Mouse (Mus musculus) adrenal gland, postnatal 4 days (tissue): ENCODE results near the gene Asb18. TPM values are rescaled to one million over a fixed set of nuclear protein-coding genes. Genes with fewer than 3 reads are reported as not detected.

ENCODE experiments used
- DNase-seq, 2 experiments: peaks; one replicate each; pipeline ENCODE4 v3.0.0; 2021 to 2022; ENCODE audit warnings: low spot score in 2 of 2, mixed read lengths in 2 of 2
- total RNA-seq, 2 experiments: library from RNA; stranded (reverse); gene quantifications; 2 replicates each; pipeline ENCODE4 v1.2.3; 2021

Asb18 gene
- total RNA-seq, 2 experiments from 2014 or later, result 0.28 TPM; not detected in 1

DNA sequence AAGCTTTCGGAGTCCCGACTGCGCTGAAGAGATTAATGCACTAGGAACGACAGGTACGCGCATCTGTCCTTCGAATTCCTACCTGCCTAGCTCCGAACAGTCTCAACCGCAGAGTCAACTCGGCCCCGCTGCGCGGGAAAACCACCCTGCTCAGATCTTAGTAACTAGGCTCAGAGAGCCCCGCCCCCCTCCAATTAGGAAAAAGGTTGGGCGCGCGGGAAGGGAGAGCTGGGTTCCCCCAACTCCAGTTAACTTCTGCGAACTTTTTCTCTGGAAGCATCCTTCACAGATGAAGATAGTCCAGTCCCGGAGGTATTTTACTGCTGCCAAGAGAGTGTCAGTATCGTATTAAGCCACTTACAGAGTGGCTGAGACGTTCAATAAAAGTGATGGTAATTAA, 80.7 kb downstream of the Asb18 start:
- no peak for DNase-seq

DNA sequence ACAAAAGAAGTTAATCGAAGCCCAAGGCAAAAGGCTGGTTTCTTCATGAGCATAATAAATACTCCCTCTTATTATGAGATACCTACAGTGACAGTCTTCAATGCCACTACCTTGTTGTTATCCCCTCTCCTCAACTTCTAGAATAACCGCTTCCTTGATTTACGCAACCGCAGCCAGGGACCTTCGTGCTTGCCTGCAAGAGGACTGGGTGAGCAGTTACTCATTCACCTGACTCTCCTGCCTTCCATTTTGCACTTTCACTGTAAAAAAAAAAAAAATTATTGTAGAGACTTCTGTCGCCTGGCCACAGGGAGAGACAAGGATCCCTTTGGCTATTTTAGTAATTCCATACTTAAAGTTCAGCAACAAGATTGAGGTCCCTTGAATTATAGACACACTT, 81.4 kb downstream of the Asb18 start:
- DNase-seq, result no peak

DNA sequence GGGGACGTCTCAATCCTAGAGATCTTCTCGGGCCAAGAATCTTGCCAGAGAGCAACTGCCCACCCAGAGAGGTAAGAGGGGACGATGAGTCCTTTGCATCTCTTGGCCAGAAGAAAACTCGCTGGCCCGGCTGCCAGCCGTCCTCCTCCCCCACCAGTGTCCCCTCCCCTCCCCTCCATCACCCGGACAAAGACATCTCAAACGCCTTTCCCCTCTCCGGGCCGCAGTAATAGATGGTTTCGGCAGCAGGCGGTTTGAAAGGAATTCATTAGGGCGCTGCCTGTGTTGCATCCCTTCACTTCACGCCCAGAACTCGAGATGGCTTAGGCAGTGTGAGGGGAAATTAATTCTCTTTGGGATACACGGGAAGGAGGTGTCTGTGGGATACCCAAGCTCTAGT, 81.8 kb downstream of the Asb18 start:
- no peak for DNase-seq

DNA sequence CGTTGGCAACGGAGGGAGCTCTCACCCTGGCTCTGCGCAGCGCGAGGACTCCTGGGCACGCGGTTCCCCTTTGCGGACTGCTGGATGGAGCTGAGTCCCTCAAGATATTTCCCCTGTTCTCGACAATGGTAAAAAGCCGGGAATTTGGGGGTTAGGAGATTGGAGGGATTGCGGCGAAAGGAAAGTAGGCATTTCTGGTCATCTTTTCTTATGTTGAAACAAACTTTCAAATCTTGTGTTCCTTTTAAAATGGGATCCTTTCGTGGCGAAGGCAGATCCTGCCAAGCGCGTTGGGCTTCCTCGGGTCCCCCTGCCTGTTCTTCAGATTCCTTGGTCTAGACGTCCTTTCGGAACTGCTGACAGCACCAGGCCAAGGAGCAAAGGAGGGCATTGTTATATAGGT, 82.4 kb downstream of the Asb18 start:
- DNase-seq, result no peak

DNA sequence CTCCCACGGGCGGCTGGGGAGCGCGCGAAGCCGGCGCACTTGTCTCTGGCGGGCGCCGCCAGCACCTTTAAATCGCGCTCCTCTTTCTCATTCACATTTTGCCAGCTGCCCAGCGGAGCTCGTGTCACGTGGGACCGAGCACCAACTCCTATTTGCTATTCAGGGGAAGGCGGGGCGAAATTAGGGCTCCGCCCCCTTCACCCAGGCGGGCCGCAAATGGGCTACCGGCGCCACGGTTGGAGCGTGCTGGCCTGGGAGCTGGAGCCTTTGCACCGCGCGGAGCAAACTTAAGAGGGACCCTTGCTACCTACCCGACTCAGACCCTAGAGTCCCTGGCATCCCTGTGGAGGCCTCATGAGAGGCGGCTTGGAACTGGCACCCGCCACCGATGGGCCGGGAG, 83.3 kb downstream of the Asb18 start, which contains the start of gene Gbx2:
Gbx2 (minus strand) TSS at position 60 of the 400 bp plus-strand sequence.
- no peak for DNase-seq

DNA sequence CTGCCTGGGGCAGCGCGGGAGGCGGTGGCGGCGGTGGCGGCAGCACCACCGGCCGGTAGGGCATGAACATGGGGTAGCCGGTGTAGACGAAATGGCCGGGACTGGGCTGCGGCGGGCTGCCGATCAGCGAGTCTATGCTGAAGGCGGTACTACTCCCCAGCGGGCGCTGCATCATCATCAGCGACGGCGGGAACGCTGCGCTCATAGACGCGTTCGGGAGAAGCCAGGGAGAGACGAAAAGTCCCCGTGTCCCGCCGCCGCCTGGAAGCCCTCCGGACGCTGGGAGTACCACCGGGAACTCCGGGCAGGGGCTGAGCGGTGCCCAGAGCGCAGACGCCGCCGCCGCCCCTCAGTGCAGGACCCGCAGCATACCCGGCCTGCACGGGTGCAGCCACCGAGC, 83.9 kb downstream of the Asb18 start:
- no peak for DNase-seq

DNA sequence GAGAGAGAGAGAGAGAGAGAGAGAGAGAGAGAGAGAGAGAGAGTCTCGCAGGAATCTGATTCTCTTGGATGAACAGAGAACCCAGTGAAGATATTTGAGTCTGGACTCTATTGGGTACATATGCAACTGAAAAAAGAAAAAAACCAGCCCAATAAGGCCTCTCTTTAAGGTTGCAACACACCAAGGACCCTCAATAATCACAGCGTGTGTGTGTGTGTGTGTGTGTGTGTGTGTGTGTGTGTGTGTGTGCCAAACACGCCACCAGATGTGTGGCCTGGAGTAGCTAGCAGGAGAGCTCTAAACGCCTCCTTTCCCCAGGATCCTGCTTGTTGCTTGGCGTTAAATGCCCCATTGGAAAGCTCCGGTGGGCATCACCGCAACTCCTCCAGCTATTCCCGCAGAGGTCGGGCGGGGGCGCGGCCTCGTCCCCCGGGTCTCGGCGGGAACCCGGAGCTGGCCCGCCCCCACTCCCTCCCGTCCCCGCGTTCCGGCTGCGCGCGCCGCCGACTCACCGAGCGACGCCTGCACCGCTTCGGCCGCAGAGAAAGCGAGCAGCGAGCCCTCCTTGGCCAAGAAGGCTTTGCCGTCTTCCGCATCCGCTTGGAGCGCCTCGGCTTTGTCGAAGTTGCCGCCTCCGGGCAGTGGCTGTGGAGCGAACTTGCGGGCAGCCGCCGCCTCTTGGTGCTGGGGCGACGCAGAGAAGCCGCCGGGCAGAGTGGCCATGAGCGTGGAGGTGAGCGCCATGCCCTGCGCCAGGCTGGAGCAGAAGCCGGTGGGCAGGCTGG, 84.6 kb downstream of the Asb18 start:
- no peak for DNase-seq

DNA sequence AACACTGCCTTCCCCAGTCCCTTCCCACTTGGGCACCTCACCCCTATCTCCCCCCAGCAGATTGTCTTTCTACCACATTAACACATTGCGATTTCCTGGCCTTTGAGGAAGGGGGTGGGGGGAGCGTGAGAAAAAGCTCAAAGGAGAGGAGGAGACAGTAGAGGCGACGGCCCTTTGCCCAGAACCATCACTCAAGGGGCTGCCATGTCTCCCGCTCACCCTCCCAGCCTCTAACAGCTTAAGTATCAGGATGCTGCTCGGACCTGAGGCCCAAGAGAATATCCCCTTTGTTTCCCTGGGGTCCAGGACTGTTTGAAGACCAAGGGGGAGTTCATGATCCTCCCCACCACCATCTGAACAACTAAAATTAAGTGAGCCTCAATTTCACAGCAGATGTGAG, 85.3 kb downstream of the Asb18 start:
- DNase-seq, result no peak

DNA sequence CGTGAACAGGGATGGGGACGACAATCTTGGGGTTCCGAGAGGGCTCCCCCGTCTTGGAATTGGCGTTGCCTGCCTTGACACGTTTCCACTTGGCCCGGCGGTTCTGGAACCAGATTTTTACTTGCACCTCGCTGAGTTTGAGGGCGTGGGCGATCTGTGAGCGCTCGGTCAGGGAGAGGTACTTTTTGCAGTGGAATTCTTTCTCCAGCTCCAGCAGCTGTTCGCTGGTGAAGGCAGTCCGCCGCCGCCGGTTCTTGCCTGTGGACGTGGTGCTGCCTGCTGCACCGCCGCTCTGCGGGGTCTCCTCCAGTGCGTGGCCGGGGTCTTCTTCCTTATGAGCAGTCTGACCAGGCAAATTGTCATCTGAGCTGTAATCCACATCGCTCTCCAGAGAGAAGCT, 85.8 kb downstream of the Asb18 start:
- DNase-seq, result no peak

DNA sequence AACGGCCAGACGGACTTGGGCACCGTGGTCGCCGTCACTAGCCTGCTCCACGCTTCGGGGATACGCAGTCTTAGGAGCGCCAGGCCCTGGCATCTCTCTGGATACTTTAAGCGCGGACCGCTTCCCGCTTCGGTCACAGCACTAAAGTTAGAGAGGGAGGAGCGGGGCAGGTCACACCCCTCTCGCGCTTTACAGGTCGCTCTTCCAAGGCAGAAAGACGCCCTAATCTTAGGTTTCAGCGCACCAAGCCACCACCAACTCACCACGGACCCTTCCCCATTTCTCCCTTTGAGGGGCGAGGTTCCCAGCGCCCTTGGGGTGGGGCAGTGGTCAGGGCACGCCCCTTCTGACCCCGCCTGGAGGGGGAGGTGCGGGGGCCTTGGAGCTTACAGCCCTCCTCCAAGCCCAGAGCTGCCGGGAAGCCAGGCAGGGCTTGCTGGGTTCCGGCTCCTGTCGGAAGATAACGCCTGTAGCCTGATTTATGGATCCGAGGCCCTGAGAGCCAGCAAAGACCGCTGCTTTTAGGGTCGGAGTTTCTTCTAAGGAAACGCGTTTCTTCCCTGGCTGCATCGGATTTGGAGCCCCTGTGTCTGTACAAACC, 87.3 kb downstream of the Asb18 start:
- DNase-seq, result no peak

DNA sequence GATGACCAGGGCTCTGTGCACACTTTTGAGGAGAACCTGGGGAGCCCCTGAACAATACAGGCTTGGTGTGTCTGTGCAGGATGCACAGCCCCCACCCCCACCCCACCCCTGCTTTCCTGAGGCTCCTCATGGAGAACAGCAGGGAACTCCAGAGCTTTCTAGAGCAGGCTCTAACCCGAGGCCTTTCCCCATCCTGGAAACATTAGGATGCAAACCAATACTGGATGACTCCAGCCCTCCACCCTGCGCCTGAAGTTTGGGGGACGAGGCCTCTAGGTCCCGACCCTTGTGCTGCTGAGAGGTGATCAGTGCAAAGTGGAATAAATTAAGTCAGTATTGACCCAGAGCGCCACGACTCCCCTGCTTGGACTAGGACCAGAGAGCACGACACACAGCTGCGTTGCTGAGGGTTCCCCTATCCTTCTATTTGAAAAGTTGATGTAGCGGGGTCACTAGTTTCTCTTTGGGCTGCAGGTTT, 87.8 kb downstream of the Asb18 start:
- DNase-seq, result no peak

DNA sequence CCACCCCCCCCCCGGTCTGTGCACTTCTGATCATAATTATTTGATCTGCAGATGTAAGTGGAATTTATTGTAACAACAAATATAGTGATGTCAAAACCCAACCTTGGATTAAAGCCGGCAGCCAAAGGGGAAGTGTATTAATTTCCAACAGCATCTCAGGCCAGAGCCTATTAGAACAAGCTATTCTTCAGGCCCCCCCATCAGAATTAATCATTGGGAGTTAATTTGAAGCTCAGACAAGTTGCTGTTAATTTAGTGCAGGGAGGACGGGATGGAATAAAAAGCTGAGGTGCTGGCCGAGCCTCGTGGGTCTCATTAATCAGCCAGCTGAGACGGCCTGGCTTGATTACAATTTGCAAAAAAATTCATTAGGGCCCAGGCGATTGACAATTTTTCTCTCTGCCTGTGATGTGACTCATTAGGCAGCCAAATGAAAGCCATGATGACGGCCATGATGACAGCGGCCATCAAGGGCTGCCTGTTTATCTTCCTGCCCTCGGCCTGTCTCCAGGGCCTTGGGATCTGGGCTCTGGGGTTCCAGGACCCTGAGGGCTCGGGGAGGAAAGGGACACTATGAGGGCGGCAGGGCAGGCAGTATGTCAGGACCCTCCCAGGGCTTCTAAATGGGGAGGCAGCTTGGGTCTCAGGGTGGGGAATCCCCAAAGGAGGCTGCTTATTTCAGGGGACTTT, 88.8 kb downstream of the Asb18 start:
- DNase-seq, result no peak

DNA sequence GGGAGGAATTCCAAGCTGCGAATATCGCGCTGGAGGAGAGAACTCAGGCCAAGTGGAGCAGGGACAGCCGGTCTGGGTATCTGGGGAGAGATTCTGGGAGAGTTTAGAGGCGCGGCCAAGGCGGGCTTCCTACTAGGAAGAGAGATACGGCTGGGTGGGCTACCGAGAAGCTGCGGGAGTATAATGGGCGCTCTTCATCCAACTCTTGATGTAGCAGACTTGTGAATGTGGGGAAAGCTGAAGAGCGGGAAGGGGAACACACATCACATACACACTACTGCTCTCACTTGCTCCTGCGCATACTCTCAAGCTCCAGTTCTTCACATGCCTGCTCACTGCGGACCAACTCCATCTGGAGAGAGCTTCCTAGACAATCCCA, 90.8 kb downstream of the Asb18 start:
- DNase-seq, result no peak

DNA sequence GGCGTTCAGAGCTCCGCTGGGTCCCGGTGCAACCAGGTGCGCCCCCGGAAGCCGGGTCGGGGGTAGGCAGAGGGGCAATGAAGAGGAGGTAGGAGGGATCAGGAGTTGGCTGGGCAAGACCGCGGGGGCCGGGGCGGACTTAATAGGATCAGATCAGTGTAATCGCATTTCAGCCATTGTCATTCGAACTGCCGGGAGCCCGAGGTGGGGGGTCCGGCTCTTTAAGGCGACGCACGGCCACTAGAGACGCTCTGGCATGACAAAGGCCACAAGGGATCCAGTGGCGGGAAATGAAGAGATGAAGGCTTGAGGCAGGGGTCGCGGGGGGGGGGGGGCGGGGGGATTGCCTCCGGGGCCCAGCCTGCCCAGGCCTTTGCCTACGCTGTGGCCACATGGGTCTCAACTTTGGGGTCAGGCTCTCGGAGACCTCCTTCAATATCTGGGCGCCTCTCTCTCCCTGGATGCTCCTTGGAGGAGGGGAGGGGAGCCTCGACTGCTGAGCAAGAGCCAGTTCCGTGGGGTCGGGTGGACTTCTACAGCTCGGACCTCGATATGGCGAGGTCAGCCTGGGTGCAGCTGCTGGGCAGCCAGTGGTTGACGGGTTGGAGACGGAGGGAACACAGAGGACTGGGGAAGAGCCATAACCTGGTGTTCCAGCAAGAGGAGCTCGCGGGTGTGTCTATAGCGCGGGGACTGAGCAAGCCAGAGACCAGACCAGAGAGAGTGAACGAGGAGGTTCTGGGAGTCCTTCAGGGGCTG, 91.4 kb downstream of the Asb18 start:
- no peak for DNase-seq

DNA sequence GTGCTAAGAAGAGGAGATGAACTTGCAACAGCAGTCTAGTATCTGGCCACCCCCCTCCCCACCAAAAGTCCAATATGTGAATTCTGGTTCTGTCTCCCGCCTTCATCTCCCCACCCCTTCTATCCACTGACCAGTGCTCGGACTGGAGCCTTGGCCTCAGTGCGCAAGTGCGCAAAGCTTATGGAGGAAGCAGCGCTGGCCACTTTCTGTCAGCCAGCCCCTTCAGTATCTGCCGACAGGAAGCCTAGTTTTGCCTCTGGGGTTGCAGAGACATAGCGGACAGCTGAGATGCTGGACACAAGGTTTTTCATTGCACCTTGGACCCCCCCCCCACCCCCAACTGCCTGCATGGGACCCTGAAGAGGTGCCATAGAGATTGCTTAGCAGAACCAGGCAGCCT, 92.2 kb downstream of the Asb18 start:
- DNase-seq, result no peak

DNA sequence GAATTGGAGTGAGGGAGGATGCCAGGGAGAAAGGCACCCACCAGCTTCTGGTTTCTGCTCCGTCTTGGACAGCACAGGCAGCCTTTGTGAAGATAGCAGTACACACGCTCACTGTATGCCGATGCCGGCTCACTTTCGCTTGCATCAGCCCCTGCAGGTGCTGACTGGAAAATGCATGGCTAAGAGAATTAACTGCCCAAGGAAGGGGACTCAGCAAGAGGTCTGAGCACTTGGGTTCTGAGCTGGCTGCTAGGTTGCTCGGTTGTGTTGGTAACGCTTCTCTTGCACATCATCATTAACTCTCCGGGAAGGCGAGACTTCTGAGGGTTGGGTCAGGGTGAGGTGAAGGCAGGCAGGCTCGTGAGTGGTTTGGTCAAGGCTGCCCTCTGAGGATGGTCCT, 92.7 kb downstream of the Asb18 start:
- DNase-seq, result no peak

DNA sequence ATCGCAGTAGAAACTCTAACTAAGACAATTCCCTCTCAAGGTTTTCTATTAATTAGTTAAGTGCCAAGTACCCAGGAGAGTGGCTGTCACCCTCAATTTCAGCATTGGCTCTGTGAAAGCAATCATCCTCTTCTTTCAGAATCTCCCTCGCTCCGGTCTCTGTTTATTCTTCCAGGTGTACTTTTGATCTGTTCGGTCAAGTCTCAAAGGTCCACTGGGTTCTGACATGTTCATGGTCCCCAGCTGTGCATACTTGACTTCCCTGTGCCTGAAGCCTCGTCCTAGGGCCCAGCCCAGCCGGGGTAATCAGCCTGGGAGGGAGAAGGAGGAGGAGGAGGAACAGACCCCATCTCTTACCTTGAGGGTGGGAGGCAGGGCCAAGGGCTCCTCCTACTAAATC, 95.3 kb downstream of the Asb18 start:
- no peak for DNase-seq

DNA sequence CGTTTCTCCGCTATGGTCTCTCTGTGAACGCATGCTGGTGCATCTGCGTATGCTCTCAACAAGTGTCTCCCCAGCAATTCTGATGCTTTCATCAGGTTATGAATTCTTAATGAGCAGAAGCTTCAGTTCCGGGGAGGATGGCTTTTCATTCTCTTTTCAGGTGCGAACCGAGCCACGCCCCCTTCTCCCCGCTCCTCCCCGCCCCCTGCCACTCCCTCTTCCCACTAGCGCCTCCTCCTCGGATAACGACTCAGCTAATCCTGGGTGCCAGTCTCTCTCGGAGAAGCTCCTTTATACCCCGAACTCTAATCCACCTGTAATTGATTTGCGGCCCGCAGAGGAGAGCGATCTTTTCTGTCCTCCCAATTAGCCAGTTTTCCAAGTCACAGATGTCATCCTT, 96.4 kb downstream of the Asb18 start:
- no peak for DNase-seq

DNA sequence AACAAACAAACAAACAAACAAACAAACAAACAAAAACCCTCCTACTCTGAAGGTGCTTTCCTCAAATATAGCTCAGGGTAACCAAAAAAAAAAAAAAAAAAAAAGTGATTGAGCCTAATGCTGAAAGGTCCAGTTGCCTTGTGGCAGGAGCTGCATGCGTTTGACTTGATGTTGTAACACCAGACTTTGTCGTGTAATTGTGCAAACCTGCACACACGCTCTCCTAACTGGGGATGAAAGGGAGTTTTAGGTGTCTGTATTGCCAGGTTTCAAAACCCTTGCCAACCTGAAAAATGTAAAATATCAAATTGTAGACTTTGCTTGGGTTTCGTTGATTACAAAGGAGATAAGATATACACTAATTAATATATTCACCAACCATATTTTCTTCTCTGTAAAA, 100.9 kb downstream of the Asb18 start:
- DNase-seq, result no peak

DNA sequence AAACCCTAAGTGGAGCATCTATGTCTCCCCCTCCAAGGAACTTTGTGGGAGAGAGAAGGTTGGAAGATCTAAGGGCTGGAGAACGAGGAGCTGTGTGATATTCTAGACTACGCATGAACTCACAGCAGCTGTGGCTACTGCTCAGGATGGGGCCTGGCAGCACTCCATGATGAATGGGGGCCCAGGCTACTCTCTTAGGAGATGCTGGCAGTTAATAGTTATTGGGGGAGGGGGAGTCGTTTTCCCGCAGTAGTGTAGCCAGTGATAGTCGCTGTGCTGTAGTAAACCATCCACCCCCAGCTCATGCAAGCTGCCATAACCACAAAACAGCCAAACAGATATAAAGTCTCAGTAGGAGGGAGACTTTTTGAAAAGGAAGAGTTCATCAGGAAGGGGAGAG, 102.1 kb downstream of the Asb18 start:
- DNase-seq, result no peak

DNA sequence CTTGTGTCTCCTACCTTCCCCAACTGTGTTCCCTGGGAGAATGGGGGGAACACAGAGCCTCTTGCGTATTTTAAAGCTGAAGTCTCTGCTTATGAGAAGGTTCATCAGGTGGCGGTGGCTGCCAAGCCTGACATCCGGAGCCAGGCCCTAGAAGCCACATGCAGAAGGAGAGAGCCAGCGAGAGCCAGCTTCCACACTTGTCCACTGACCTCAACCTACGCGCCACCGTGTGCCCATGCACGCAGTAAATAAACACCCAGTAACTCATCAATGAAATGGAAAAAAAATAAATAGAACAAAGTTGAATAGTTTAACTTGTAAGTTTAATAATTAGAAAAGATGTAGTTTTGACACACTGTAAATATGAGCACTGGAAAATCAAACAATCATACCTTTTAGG, 104.7 kb downstream of the Asb18 start:
- no peak for DNase-seq

DNA sequence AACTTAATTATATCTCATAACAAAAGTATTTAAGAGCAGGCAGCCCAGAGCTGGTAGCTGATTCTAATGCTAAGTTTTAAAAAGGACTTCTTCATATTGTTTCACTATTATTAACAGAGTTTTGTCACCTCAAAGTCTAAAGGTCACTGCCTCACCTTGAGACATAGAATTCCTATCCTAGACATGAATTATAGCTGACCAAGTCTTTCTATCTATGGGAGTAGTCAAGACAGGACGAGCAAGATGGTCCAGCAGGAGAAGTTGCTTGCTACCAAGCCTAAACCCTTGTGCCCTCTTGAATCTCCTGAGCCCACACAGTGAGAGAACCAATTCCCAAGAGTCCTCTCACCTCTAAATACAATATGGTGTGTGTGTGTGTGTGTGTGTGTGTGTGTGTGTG, 111.8 kb downstream of the Asb18 start:
- DNase-seq, result no peak
